Mouse (Mus musculus): ENCODE measurements at regions not wholly inside any gene's neighbourhood (a gene's known extent, or its start where the extent isn't known, plus 50 kb on each side); places are given as distances from the start of the nearest gene placed in this dataset.
"Not testable (repeated sequence)": the region's sequence is repeated elsewhere in the genome, so short reads cannot be mapped to it uniquely, and the experiment has no call there.

- 73% methylated on average over 9 of the region's 9 CpGs for WGBS
- H3K4me3 ChIP-seq (ENCODE audit: low read length) = no peak overlapping the region
- no peak overlapping the region for H3K9ac ChIP-seq (ENCODE audit: low read depth, low read length)
- H3K36me3 ChIP-seq (ENCODE audit: control insufficient read depth, insufficient read depth, low read length) = no peaks in the 10 kb centered on the region
- peak; percentile 58; the same call in 1 of the 2 replicates for ATAC-seq
- no peak overlapping the region for H3K4me2 ChIP-seq (ENCODE audit: low read depth, low read length)
- H3K4me1 ChIP-seq (ENCODE audit: control insufficient read depth, insufficient read depth, low read length) = peaks cover 3% of the 10 kb centered on the region; the same call in 1 of the 2 replicates
- no peaks in the 10 kb centered on the region for H3K9me3 ChIP-seq (ENCODE audit: control insufficient read depth, low read length)
- H3K27ac ChIP-seq (ENCODE audit: low read length) = no peak overlapping the region
- no peaks in the 10 kb centered on the region for H3K27me3 ChIP-seq (replicated peaks; ENCODE audit: control insufficient read depth, insufficient read depth, low read length)
Observed at GRCm38 (mm10) chr3:22005456-22005855, 71.0 kb upstream of the Tbl1xr1 start.

GRCm38 (mm10) chr3:22006113-22006512, 70.3 kb upstream of the Tbl1xr1 start:
- H3K27me3 ChIP-seq (replicated peaks; ENCODE audit: control insufficient read depth, insufficient read depth, low read length) = no peaks in the 10 kb centered on the region
- no peak overlapping the region for H3K4me2 ChIP-seq (ENCODE audit: low read depth, low read length)
- H3K9ac ChIP-seq (ENCODE audit: low read depth, low read length) = no peak overlapping the region
- H3K27ac ChIP-seq (ENCODE audit: low read length) = no peak overlapping the region
- WGBS = 91% methylated on average over 1 of the region's 1 CpGs
- no peaks in the 10 kb centered on the region for H3K36me3 ChIP-seq (ENCODE audit: control insufficient read depth, insufficient read depth, low read length)
- no peak for ATAC-seq
- no peak overlapping the region for H3K4me3 ChIP-seq (ENCODE audit: low read length)
- H3K4me1 ChIP-seq (ENCODE audit: control insufficient read depth, insufficient read depth, low read length) = peaks cover 3% of the 10 kb centered on the region; the same call in 1 of the 2 replicates
- H3K9me3 ChIP-seq (ENCODE audit: control insufficient read depth, low read length) = no peaks in the 10 kb centered on the region

GRCm38 (mm10) chr3:22006651-22007050, 69.8 kb upstream of the Tbl1xr1 start:
- no peaks in the 10 kb centered on the region for H3K36me3 ChIP-seq (ENCODE audit: control insufficient read depth, insufficient read depth, low read length)
- no peaks in the 10 kb centered on the region for H3K9me3 ChIP-seq (ENCODE audit: control insufficient read depth, low read length)
- H3K27me3 ChIP-seq (replicated peaks; ENCODE audit: control insufficient read depth, insufficient read depth, low read length) = no peaks in the 10 kb centered on the region
- 94% methylated on average over 2 of the region's 2 CpGs for WGBS
- no peak overlapping the region for H3K27ac ChIP-seq (ENCODE audit: low read length)
- H3K4me2 ChIP-seq (ENCODE audit: low read depth, low read length) = no peak overlapping the region
- H3K4me1 ChIP-seq (ENCODE audit: control insufficient read depth, insufficient read depth, low read length) = peaks cover 3% of the 10 kb centered on the region; the same call in 1 of the 2 replicates
- ATAC-seq = no peak
- H3K9ac ChIP-seq (ENCODE audit: low read depth, low read length) = no peak overlapping the region
- no peak overlapping the region for H3K4me3 ChIP-seq (ENCODE audit: low read length)

- Histone ChIP-seq H3K4me3 (ENCODE audit: low read length) (no peak overlapping the region), H3K9ac (ENCODE audit: low read depth, low read length) (no peak overlapping the region), H3K9me3 (ENCODE audit: control insufficient read depth, low read length) (no peaks in the 10 kb centered on the region), H3K27ac (ENCODE audit: low read length) (no peak overlapping the region), H3K27me3 (replicated peaks; ENCODE audit: control insufficient read depth, insufficient read depth, low read length) (no peaks in the 10 kb centered on the region), H3K36me3 (ENCODE audit: control insufficient read depth, insufficient read depth, low read length) (no peaks in the 10 kb centered on the region), H3K4me1 (ENCODE audit: control insufficient read depth, insufficient read depth, low read length) (peaks cover 3% of the 10 kb centered on the region; the same call in 1 of the 2 replicates), H3K4me2 (ENCODE audit: low read depth, low read length) (no peak overlapping the region)
- 89% methylated on average over 5 of the region's 5 CpGs for whole genome bisulfite sequencing
- peak; percentile 49; the same call in 1 of the 2 replicates for ATAC-seq
Observed at GRCm38 (mm10) chr3:22007736-22008135, 68.7 kb upstream of the Tbl1xr1 start.

GRCm38 (mm10) chr3:22008432-22008831, 68.0 kb upstream of the Tbl1xr1 start:
- no peak overlapping the region for H3K27ac ChIP-seq (ENCODE audit: low read length)
- H3K4me1 ChIP-seq (ENCODE audit: control insufficient read depth, insufficient read depth, low read length) = peaks cover 3% of the 10 kb centered on the region; the same call in 1 of the 2 replicates
- H3K9me3 ChIP-seq (ENCODE audit: control insufficient read depth, low read length) = no peaks in the 10 kb centered on the region
- H3K4me2 ChIP-seq (ENCODE audit: low read depth, low read length) = no peak overlapping the region
- 78% methylated on average over 5 of the region's 5 CpGs for WGBS
- no peaks in the 10 kb centered on the region for H3K36me3 ChIP-seq (ENCODE audit: control insufficient read depth, insufficient read depth, low read length)
- no peak overlapping the region for H3K9ac ChIP-seq (ENCODE audit: low read depth, low read length)
- peak; percentile 37 for ATAC-seq
- H3K27me3 ChIP-seq (replicated peaks; ENCODE audit: control insufficient read depth, insufficient read depth, low read length) = no peaks in the 10 kb centered on the region
- no peak overlapping the region for H3K4me3 ChIP-seq (ENCODE audit: low read length)

- WGBS = 72% methylated on average over 2 of the region's 2 CpGs
- no peak overlapping the region for H3K9ac ChIP-seq (ENCODE audit: low read depth, low read length)
- no peak overlapping the region for H3K27ac ChIP-seq (ENCODE audit: low read length)
- no peak overlapping the region for H3K4me3 ChIP-seq (ENCODE audit: low read length)
- peaks cover 3% of the 10 kb centered on the region; the same call in 1 of the 2 replicates for H3K4me1 ChIP-seq (ENCODE audit: control insufficient read depth, insufficient read depth, low read length)
- no peaks in the 10 kb centered on the region for H3K27me3 ChIP-seq (replicated peaks; ENCODE audit: control insufficient read depth, insufficient read depth, low read length)
- no peaks in the 10 kb centered on the region for H3K36me3 ChIP-seq (ENCODE audit: control insufficient read depth, insufficient read depth, low read length)
- ATAC-seq = peak; percentile 54; the same call in 1 of the 2 replicates
- no peak overlapping the region for H3K4me2 ChIP-seq (ENCODE audit: low read depth, low read length)
- no peaks in the 10 kb centered on the region for H3K9me3 ChIP-seq (ENCODE audit: control insufficient read depth, low read length)
Observed at GRCm38 (mm10) chr3:22009898-22010699, 66.4 kb upstream of the Tbl1xr1 start.

- H3K27me3 ChIP-seq (replicated peaks; ENCODE audit: control insufficient read depth, insufficient read depth, low read length); H3K4me1 ChIP-seq (ENCODE audit: control insufficient read depth, insufficient read depth, low read length); H3K36me3 ChIP-seq (ENCODE audit: control insufficient read depth, insufficient read depth, low read length); H3K9me3 ChIP-seq (ENCODE audit: control insufficient read depth, low read length); H3K4me3 ChIP-seq (ENCODE audit: low read length); H3K27ac ChIP-seq (ENCODE audit: low read length); H3K4me2 ChIP-seq (ENCODE audit: low read depth, low read length); ATAC-seq; H3K9ac ChIP-seq (ENCODE audit: low read depth, low read length): not testable (repeated sequence)
Observed at GRCm38 (mm10) chr3:22010700-22010991, 65.8 kb upstream of the Tbl1xr1 start.

GRCm38 (mm10) chr3:22021360-22021935, 55.0 kb upstream of the Tbl1xr1 start:
- no peak for ATAC-seq
- peaks cover 8% of the 10 kb centered on the region; the same call in 1 of the 2 replicates for H3K4me1 ChIP-seq (ENCODE audit: control insufficient read depth, insufficient read depth, low read length)
- no peak overlapping the region for H3K4me3 ChIP-seq (ENCODE audit: low read length)
- no peak overlapping the region for H3K4me2 ChIP-seq (ENCODE audit: low read depth, low read length)
- H3K36me3 ChIP-seq (ENCODE audit: control insufficient read depth, insufficient read depth, low read length) = no peaks in the 10 kb centered on the region
- no peak overlapping the region for H3K9ac ChIP-seq (ENCODE audit: low read depth, low read length)
- H3K27me3 ChIP-seq (replicated peaks; ENCODE audit: control insufficient read depth, insufficient read depth, low read length) = no peaks in the 10 kb centered on the region
- no peak overlapping the region for H3K27ac ChIP-seq (ENCODE audit: low read length)
- H3K9me3 ChIP-seq (ENCODE audit: control insufficient read depth, low read length) = no peaks in the 10 kb centered on the region
- 77% methylated on average over 3 of the region's 3 CpGs for WGBS

- peak; percentile 88 for ATAC-seq
- Histone ChIP-seq H3K4me2 (ENCODE audit: low read depth, low read length) (no peak overlapping the region), H3K27me3 (replicated peaks; ENCODE audit: control insufficient read depth, insufficient read depth, low read length) (no peaks in the 10 kb centered on the region), H3K4me3 (ENCODE audit: low read length) (no peak overlapping the region), H3K4me1 (ENCODE audit: control insufficient read depth, insufficient read depth, low read length) (peaks cover 8% of the 10 kb centered on the region; the same call in 1 of the 2 replicates), H3K9me3 (ENCODE audit: control insufficient read depth, low read length) (no peaks in the 10 kb centered on the region), H3K27ac (ENCODE audit: low read length) (no peak overlapping the region), H3K36me3 (ENCODE audit: control insufficient read depth, insufficient read depth, low read length) (no peaks in the 10 kb centered on the region), H3K9ac (ENCODE audit: low read depth, low read length) (no peak overlapping the region)
- 45% methylated on average over 2 of the region's 2 CpGs for WGBS
Observed at GRCm38 (mm10) chr3:22022418-22022817, 54.0 kb upstream of the Tbl1xr1 start.
